Mouse (Mus musculus) cerebellum, postnatal 25 days (tissue): ENCODE results near the gene Cyp2c70.
"Not testable (repeated sequence)": the region's sequence is repeated elsewhere in the genome, so short reads cannot be mapped to it uniquely, and the experiment has no call there.

Experiments
- DNase-seq, 2 experiments: peaks; one replicate each; pipeline ENCODE4 v3.0.0; 2021; ENCODE audit warnings: mixed read lengths in 2 of 2

Cyp2c70 gene

GRCm38 (mm10) chr19:40187160-40187559 lies at the start of gene Cyp2c70:
Gene Cyp2c70 (minus strand): TSS chr19:40187333.
- DNase-seq = no peak

- DNase-seq = no peak
Measured at GRCm38 (mm10) chr19:40232560-40232959, 45.4 kb upstream of the Cyp2c70 start.

GRCm38 (mm10) chr19:40231825-40232541 lies 44.9 kb upstream of the Cyp2c70 start:
- no peak for DNase-seq

- DNase-seq = no peak
Measured at GRCm38 (mm10) chr19:40231074-40231738, 44.1 kb upstream of the Cyp2c70 start.

- no peak for DNase-seq
Measured at GRCm38 (mm10) chr19:40226516-40227151, 39.5 kb upstream of the Cyp2c70 start.

GRCm38 (mm10) chr19:40225761-40226110 lies 38.6 kb upstream of the Cyp2c70 start:
- no peak for DNase-seq

GRCm38 (mm10) chr19:40225102-40225760 lies 38.1 kb upstream of the Cyp2c70 start:
- DNase-seq = peak; percentile 66 to 84

- not testable (repeated sequence) for DNase-seq
Measured at GRCm38 (mm10) chr19:40222307-40222706, 35.2 kb upstream of the Cyp2c70 start.

GRCm38 (mm10) chr19:40220878-40221277 lies 33.7 kb upstream of the Cyp2c70 start:
- no peak for DNase-seq

- not testable (repeated sequence) for DNase-seq
Measured at GRCm38 (mm10) chr19:40202947-40203346, 15.8 kb upstream of the Cyp2c70 start.

- no peak for DNase-seq
Measured at GRCm38 (mm10) chr19:40190596-40190995, 3.5 kb upstream of the Cyp2c70 start.

- DNase-seq = no peak
Measured at GRCm38 (mm10) chr19:40183600-40183999, 3.5 kb downstream of the Cyp2c70 start.

- no peak for DNase-seq
Measured at GRCm38 (mm10) chr19:40178311-40178710, 8.8 kb downstream of the Cyp2c70 start.

GRCm38 (mm10) chr19:40168391-40168790 lies 18.7 kb downstream of the Cyp2c70 start:
- not testable (repeated sequence) for DNase-seq

- not testable (repeated sequence) for DNase-seq
Measured at GRCm38 (mm10) chr19:40126996-40127395, 60.1 kb downstream of the Cyp2c70 start.

GRCm38 (mm10) chr19:40125165-40125564 lies 62.0 kb downstream of the Cyp2c70 start:
- DNase-seq = not testable (repeated sequence)

- not testable (repeated sequence) for DNase-seq
Measured at GRCm38 (mm10) chr19:40119624-40120023, 67.5 kb downstream of the Cyp2c70 start.
